Mouse (Mus musculus) stomach, embryonic 16.5 days (tissue): ENCODE measurements around the gene Dnajc6. TPM values are rescaled to one million over a fixed set of nuclear protein-coding genes. Genes with fewer than 3 reads are reported as not detected.

Experiments used
- ATAC-seq: fragments of 200-750 bp; cut with Nextera tagmentation; 2 replicates; pipeline ENCODE4 v1.8.0; 2017; ENCODE audit warnings: moderate number of reproducible peaks, moderate TSS enrichment; ENCODE audit not compliant: insufficient read depth, low FRiP score
- H3K27ac ChIP-seq: fragments of 300-500 bp; sonication (generic); 2 replicates; pipeline ENCODE4 v1.5.1; 2014; ENCODE audit warnings: low read length
- H3K27me3 ChIP-seq: fragments of 300-500 bp; sonication (generic); 2 replicates; pipeline ENCODE4 v1.6.1; 2014; ENCODE audit warnings: low read length, control low read depth, mixed read lengths; ENCODE audit not compliant: control insufficient read depth, insufficient read depth
- H3K36me3 ChIP-seq: fragments of 300-500 bp; sonication (generic); 2 replicates; pipeline ENCODE4 v1.6.1; 2014; ENCODE audit warnings: low read length; ENCODE audit not compliant: control insufficient read depth, insufficient read depth
- H3K4me1 ChIP-seq: fragments of 300-500 bp; sonication (generic); 2 replicates; pipeline ENCODE4 v1.6.1; 2014; ENCODE audit warnings: low read length, control low read depth, mixed read lengths; ENCODE audit not compliant: control insufficient read depth, insufficient read depth
- H3K4me2 ChIP-seq: fragments of 300-500 bp; sonication (generic); 2 replicates; pipeline ENCODE4 v1.6.1; 2014; ENCODE audit warnings: low read depth, low read length, mixed read lengths
- H3K4me3 ChIP-seq: fragments of 300-500 bp; sonication (generic); replicated peaks from 2 replicates; pipeline ENCODE4 v1.5.1; 2014; ENCODE audit warnings: mild to moderate bottlenecking, low read length
- H3K9ac ChIP-seq: fragments of 300-500 bp; sonication (generic); 2 replicates; pipeline ENCODE4 v1.6.1; 2014; ENCODE audit warnings: low read length
- H3K9me3 ChIP-seq: fragments of 300-500 bp; sonication (generic); replicated peaks from 2 replicates; pipeline ENCODE4 v1.6.1; 2016; ENCODE audit warnings: low read length, control low read depth; ENCODE audit not compliant: control insufficient read depth
- WGBS: fragments of 180-500 bp; shearing (Covaris S2); extraction: QIAGEN DNeasy Blood & Tissue Kit; methylation state at CpG from one replicate; pipeline ENCODE4 v1.1.7; 2014; 5-methylcytosine and 5-hydroxymethylcytosine counted together
- polyA plus RNA-seq: library from polyadenylated mRNA; unstranded; fragments of >200 nt; fragmentation: Nextera tagmentation; extraction: Ambion mirVana; gene quantifications from 2 replicates; pipeline ENCODE4 v1.2.1, GENCODE M21; 2015

Dnajc6 gene
- polyA plus RNA-seq, 1 experiment from 2014 or later, result 1.5 TPM

GRCm38 (mm10) chr4:101569076-101569475, 72.6 kb downstream of the Dnajc6 start:
- Histone ChIP-seq H3K27ac (no peak overlapping the region), H3K27me3 (no peaks in the 10 kb centered on the region), H3K4me2 (no peak overlapping the region), H3K9me3 (no peaks in the 10 kb centered on the region), H3K36me3 (no peaks in the 10 kb centered on the region), H3K4me1 (no peaks in the 10 kb centered on the region), H3K4me3 (no peak overlapping the region), H3K9ac (no peak overlapping the region)
- 66% methylated on average over 7 of the region's 7 CpGs for WGBS
- ATAC-seq, result no peak

GRCm38 (mm10) chr4:101572142-101572541, 75.7 kb downstream of the Dnajc6 start:
- H3K4me3 ChIP-seq, result no peak overlapping the region
- no peak overlapping the region for H3K4me2 ChIP-seq
- H3K9me3 ChIP-seq, result no peaks in the 10 kb centered on the region
- no peak overlapping the region for H3K27ac ChIP-seq
- 72% methylated on average over 2 of the region's 2 CpGs for WGBS
- H3K27me3 ChIP-seq, result no peaks in the 10 kb centered on the region
- H3K9ac ChIP-seq, result no peak overlapping the region
- H3K36me3 ChIP-seq, result no peaks in the 10 kb centered on the region
- H3K4me1 ChIP-seq, result no peaks in the 10 kb centered on the region
- no peak for ATAC-seq

GRCm38 (mm10) chr4:101575307-101575706, 78.9 kb downstream of the Dnajc6 start:
- Histone ChIP-seq H3K27me3 (no peaks in the 10 kb centered on the region), H3K4me2 (no peak overlapping the region), H3K27ac (no peak overlapping the region), H3K9ac (no peak overlapping the region), H3K4me1 (no peaks in the 10 kb centered on the region), H3K36me3 (no peaks in the 10 kb centered on the region), H3K4me3 (no peak overlapping the region), H3K9me3 (no peaks in the 10 kb centered on the region)
- WGBS, result 86% methylated on average over 5 of the region's 5 CpGs
- ATAC-seq, result no peak

GRCm38 (mm10) chr4:101578720-101579119, 82.3 kb downstream of the Dnajc6 start:
- no peak overlapping the region for H3K9ac ChIP-seq
- no peak overlapping the region for H3K4me2 ChIP-seq
- H3K4me3 ChIP-seq, result no peak overlapping the region
- no peak overlapping the region for H3K27ac ChIP-seq
- H3K9me3 ChIP-seq, result no peaks in the 10 kb centered on the region
- H3K27me3 ChIP-seq, result no peaks in the 10 kb centered on the region
- no peak for ATAC-seq
- H3K36me3 ChIP-seq, result no peaks in the 10 kb centered on the region
- H3K4me1 ChIP-seq, result no peaks in the 10 kb centered on the region
- WGBS, result 80% methylated on average over 7 of the region's 7 CpGs

- H3K4me1 ChIP-seq, result no peaks in the 10 kb centered on the region
- 65% methylated on average over 5 of the region's 5 CpGs for WGBS
- H3K27ac ChIP-seq, result no peak overlapping the region
- no peaks in the 10 kb centered on the region for H3K36me3 ChIP-seq
- H3K27me3 ChIP-seq, result no peaks in the 10 kb centered on the region
- ATAC-seq, result no peak
- H3K9me3 ChIP-seq, result no peaks in the 10 kb centered on the region
- H3K4me2 ChIP-seq, result no peak overlapping the region
- no peak overlapping the region for H3K9ac ChIP-seq
- H3K4me3 ChIP-seq, result no peak overlapping the region
Observed at GRCm38 (mm10) chr4:101579517-101579916, 83.1 kb downstream of the Dnajc6 start.

GRCm38 (mm10) chr4:101581156-101581555, 84.7 kb downstream of the Dnajc6 start:
- H3K9ac ChIP-seq, result no peak overlapping the region
- no peaks in the 10 kb centered on the region for H3K9me3 ChIP-seq
- H3K27me3 ChIP-seq, result no peaks in the 10 kb centered on the region
- no peaks in the 10 kb centered on the region for H3K36me3 ChIP-seq
- H3K4me2 ChIP-seq, result no peak overlapping the region
- ATAC-seq, result no peak
- H3K4me3 ChIP-seq, result no peak overlapping the region
- no peaks in the 10 kb centered on the region for H3K4me1 ChIP-seq
- no peak overlapping the region for H3K27ac ChIP-seq
- WGBS, result 77% methylated on average over 4 of the region's 4 CpGs

GRCm38 (mm10) chr4:101582882-101583281, 86.4 kb downstream of the Dnajc6 start:
- no peaks in the 10 kb centered on the region for H3K9me3 ChIP-seq
- H3K4me2 ChIP-seq, result no peak overlapping the region
- ATAC-seq, result no peak
- H3K27ac ChIP-seq, result no peak overlapping the region
- H3K9ac ChIP-seq, result no peak overlapping the region
- no peaks in the 10 kb centered on the region for H3K36me3 ChIP-seq
- no peaks in the 10 kb centered on the region for H3K4me1 ChIP-seq
- WGBS, result 58% methylated on average over 2 of the region's 2 CpGs
- H3K27me3 ChIP-seq, result no peaks in the 10 kb centered on the region
- H3K4me3 ChIP-seq, result no peak overlapping the region

GRCm38 (mm10) chr4:101584524-101585454, 88.3 kb downstream of the Dnajc6 start:
- Histone ChIP-seq H3K4me2 (no peak overlapping the region), H3K27me3 (no peaks in the 10 kb centered on the region), H3K9me3 (no peaks in the 10 kb centered on the region), H3K27ac (no peak overlapping the region), H3K36me3 (no peaks in the 10 kb centered on the region), H3K4me3 (no peak overlapping the region), H3K4me1 (no peaks in the 10 kb centered on the region), H3K9ac (no peak overlapping the region)
- no peak for ATAC-seq
- 57% methylated on average over 19 of the region's 19 CpGs for WGBS

GRCm38 (mm10) chr4:101585455-101586184, 89.2 kb downstream of the Dnajc6 start:
- ATAC-seq, result no peak
- no peak overlapping the region for H3K9ac ChIP-seq

More at GRCm38 (mm10) chr4:101585455-101586184, 89.2 kb downstream of the Dnajc6 start:
- Histone ChIP-seq H3K4me2 (no peak overlapping the region), H3K27ac (no peak overlapping the region), H3K4me3 (no peak overlapping the region), H3K27me3 (no peaks in the 10 kb centered on the region), H3K9me3 (no peaks in the 10 kb centered on the region), H3K4me1 (no peaks in the 10 kb centered on the region), H3K36me3 (no peaks in the 10 kb centered on the region)
- WGBS, result 47% methylated on average over 8 of the region's 8 CpGs
